Mouse (Mus musculus) kidney, postnatal 0 days (tissue): ENCODE measurements around the gene Cdk8. TPM values are rescaled to one million over a fixed set of nuclear protein-coding genes. Genes with fewer than 3 reads are reported as not detected.

Experiments
- ATAC-seq: fragments of 200-750 bp; cut with Nextera tagmentation; replicated peaks from 2 replicates; pipeline ENCODE4 v1.8.0; 2017; ENCODE audit warnings: low read depth, moderate number of reproducible peaks, moderate TSS enrichment, moderate library complexity; ENCODE audit not compliant: low FRiP score
- DNase-seq: peaks from one replicate; pipeline ENCODE4 v3.0.0-alpha.2; 2016; ENCODE audit warnings: low spot score
- H3K27ac ChIP-seq: fragments of 300-500 bp; sonication (generic); 2 replicates; pipeline ENCODE4 v1.5.1; 2014; ENCODE audit warnings: mild to moderate bottlenecking
- H3K27me3 ChIP-seq: fragments of 300-500 bp; sonication (generic); 2 replicates; pipeline ENCODE4 v1.6.1; 2014; ENCODE audit warnings: low read length, mixed read lengths; ENCODE audit not compliant: insufficient read depth
- H3K36me3 ChIP-seq: fragments of 300-500 bp; sonication (generic); 2 replicates; pipeline ENCODE4 v1.6.1; 2014; ENCODE audit warnings: low read length, mixed read lengths; ENCODE audit not compliant: insufficient read depth
- H3K4me1 ChIP-seq: fragments of 300-500 bp; sonication (generic); replicated peaks from 2 replicates; pipeline ENCODE4 v1.6.1; 2014; ENCODE audit warnings: antibody characterized with exemption, low read length, mixed read lengths; ENCODE audit not compliant: insufficient read depth
- H3K4me2 ChIP-seq: fragments of 300-500 bp; sonication (generic); 2 replicates; pipeline ENCODE4 v1.6.1; 2014; ENCODE audit warnings: mild to moderate bottlenecking, low read length, moderate library complexity, mixed read lengths
- H3K4me3 ChIP-seq: fragments of 300-500 bp; sonication (generic); replicated peaks from 2 replicates; pipeline ENCODE4 v1.5.1; 2014; ENCODE audit warnings: low read depth, low read length
- H3K9ac ChIP-seq: fragments of 300-500 bp; sonication (generic); 2 replicates; pipeline ENCODE4 v1.6.1; 2014; ENCODE audit warnings: low read depth, low read length
- H3K9me3 ChIP-seq: fragments of 300-500 bp; sonication (generic); replicated peaks from 2 replicates; pipeline ENCODE4 v1.6.1; 2016; ENCODE audit warnings: low read length, inconsistent platforms, mixed read lengths
- CTCF ChIP-seq: IDR thresholded peaks from 2 replicates; pipeline ENCODE4 v1.5.1; 2016; ENCODE audit warnings: antibody characterized with exemption, low read depth, mild to moderate bottlenecking, moderate library complexity
- WGBS: fragments of 180-500 bp; shearing (Covaris S2); extraction: QIAGEN DNeasy Blood & Tissue Kit; methylation state at CpG from one replicate; pipeline ENCODE4 v1.1.7; 2014; 5-methylcytosine and 5-hydroxymethylcytosine counted together
- polyA plus RNA-seq: library from polyadenylated mRNA; unstranded; fragments of >200 nt; fragmentation: Nextera tagmentation; extraction: Ambion mirVana; gene quantifications from 2 replicates; pipeline ENCODE4 v1.2.1, GENCODE M21; 2015

The Cdk8 gene
- polyA plus RNA-seq, 1 experiment from 2014 or later = 18.1 TPM

- Histone ChIP-seq H3K4me3 (no peak overlapping the region), H3K9me3 (no peaks in the 10 kb centered on the region), H3K36me3 (no peaks in the 10 kb centered on the region), H3K27me3 (no peaks in the 10 kb centered on the region), H3K4me2 (no peak overlapping the region), H3K4me1 (0 out of 2 replicates have a peak, but pooled peaks cover 8% of the 10 kb centered on the region), H3K9ac (no peak overlapping the region), H3K27ac (no peak overlapping the region)
- no peak for DNase-seq
- no peak for TF ChIP-seq CTCF
- 0 out of 2 replicates have a peak, but pooled peaks have one; percentile 37 for ATAC-seq
- 62% methylated on average over 2 of the region's 2 CpGs for WGBS
These were observed 9.7 kb downstream of the Cdk8 start for GRCm38 (mm10) chr5:146240771-146241170.

- no peak for TF ChIP-seq CTCF
- no peak overlapping the region for H3K4me2 ChIP-seq
- H3K9me3 ChIP-seq = no peaks in the 10 kb centered on the region
- 0 out of 2 replicates have a peak, but pooled peaks cover 8% of the 10 kb centered on the region for H3K4me1 ChIP-seq
- H3K4me3 ChIP-seq = no peak overlapping the region
- H3K9ac ChIP-seq = no peak overlapping the region
- DNase-seq (no peak), ATAC-seq (peak; percentile 68; the same call in 1 of the 2 replicates)
- no peaks in the 10 kb centered on the region for H3K27me3 ChIP-seq
- no peaks in the 10 kb centered on the region for H3K36me3 ChIP-seq
- H3K27ac ChIP-seq = no peak overlapping the region
- WGBS = 83% methylated on average over 3 of the region's 3 CpGs
These were observed 10.2 kb downstream of the Cdk8 start for GRCm38 (mm10) chr5:146241202-146241601.

- no peak overlapping the region for H3K27ac ChIP-seq
These were observed 14.2 kb downstream of the Cdk8 start for GRCm38 (mm10) chr5:146245193-146245592.

GRCm38 (mm10) chr5:146245646-146246370, 14.8 kb downstream of the Cdk8 start:
- Histone ChIP-seq H3K4me3 (no peak overlapping the region), H3K9me3 (no peaks in the 10 kb centered on the region), H3K4me1 (0 out of 2 replicates have a peak, but pooled peaks cover 1% of the 10 kb centered on the region), H3K9ac (no peak overlapping the region), H3K27ac (no peak overlapping the region), H3K27me3 (no peaks in the 10 kb centered on the region), H3K4me2 (no peak overlapping the region), H3K36me3 (no peaks in the 10 kb centered on the region)
- 94% methylated on average over 7 of the region's 7 CpGs for WGBS
- DNase-seq (no peak), ATAC-seq (no peak)
- TF ChIP-seq CTCF = no peak

More at GRCm38 (mm10) chr5:146245193-146245592, 14.2 kb downstream of the Cdk8 start:
- no peak overlapping the region for H3K9ac ChIP-seq
- TF ChIP-seq CTCF = no peak
- H3K4me3 ChIP-seq = no peak overlapping the region
- 0 out of 2 replicates have a peak, but pooled peaks cover 3% of the 10 kb centered on the region for H3K4me1 ChIP-seq
- H3K9me3 ChIP-seq = no peaks in the 10 kb centered on the region
- WGBS = 89% methylated on average over 4 of the region's 4 CpGs
- no peaks in the 10 kb centered on the region for H3K36me3 ChIP-seq
- no peak overlapping the region for H3K4me2 ChIP-seq
- H3K27me3 ChIP-seq = no peaks in the 10 kb centered on the region
- no peak for DNase-seq
- no peak for ATAC-seq

- no peak overlapping the region for H3K27ac ChIP-seq
These were observed 15.4 kb downstream of the Cdk8 start for GRCm38 (mm10) chr5:146246386-146246785.

GRCm38 (mm10) chr5:146247709-146248108, 16.7 kb downstream of the Cdk8 start:
- no peak overlapping the region for H3K4me2 ChIP-seq
- ATAC-seq (no peak), DNase-seq (no peak)
- H3K9ac ChIP-seq = no peak overlapping the region
- 78% methylated on average over 5 of the region's 5 CpGs for WGBS
- no peak overlapping the region for H3K4me3 ChIP-seq
- H3K36me3 ChIP-seq = no peaks in the 10 kb centered on the region
- no peaks in the 10 kb centered on the region for H3K4me1 ChIP-seq
- H3K27me3 ChIP-seq = no peaks in the 10 kb centered on the region
- no peak for TF ChIP-seq CTCF
- no peaks in the 10 kb centered on the region for H3K9me3 ChIP-seq
- no peak overlapping the region for H3K27ac ChIP-seq

More at GRCm38 (mm10) chr5:146246386-146246785, 15.4 kb downstream of the Cdk8 start:
- DNase-seq = no peak
- Histone ChIP-seq H3K4me2 (no peak overlapping the region), H3K9me3 (no peaks in the 10 kb centered on the region), H3K27me3 (no peaks in the 10 kb centered on the region), H3K4me3 (no peak overlapping the region), H3K36me3 (no peaks in the 10 kb centered on the region), H3K9ac (no peak overlapping the region), H3K4me1 (no peaks in the 10 kb centered on the region)
- WGBS = 93% methylated on average over 1 of the region's 1 CpGs
- no peak for TF ChIP-seq CTCF
- ATAC-seq = no peak
